Mouse (Mus musculus) hindbrain, embryonic 15.5 days (tissue): ENCODE data around the gene Rfc5. TPM values are rescaled to one million over a fixed set of nuclear protein-coding genes. Genes with fewer than 3 reads are reported as not detected.
"Not testable (repeated sequence)": the region's sequence is repeated elsewhere in the genome, so short reads cannot be mapped to it uniquely, and the experiment has no call there.

Experiments used
- ATAC-seq: fragments of 200-750 bp; cut with Nextera tagmentation; 2 replicates; pipeline ENCODE4 v1.8.0; 2017; ENCODE audit warnings: low read depth, moderate number of reproducible peaks, moderate TSS enrichment; ENCODE audit not compliant: low FRiP score
- H3K27ac ChIP-seq: fragments of 300-500 bp; sonication (generic); replicated peaks from 2 replicates; pipeline ENCODE4 v1.5.1; 2015; ENCODE audit warnings: mild to moderate bottlenecking, inconsistent platforms
- H3K27me3 ChIP-seq: fragments of 300-500 bp; sonication (generic); 2 replicates; pipeline ENCODE4 v1.6.1; 2015; ENCODE audit warnings: control low read depth, inconsistent platforms
- H3K36me3 ChIP-seq: fragments of 300-500 bp; sonication (generic); 2 replicates; pipeline ENCODE4 v1.6.1; 2015; ENCODE audit warnings: control low read depth, inconsistent platforms
- H3K4me1 ChIP-seq: fragments of 300-500 bp; sonication (generic); replicated peaks from 2 replicates; pipeline ENCODE4 v1.6.1; 2015; ENCODE audit warnings: control low read depth, inconsistent platforms
- H3K4me2 ChIP-seq: fragments of 300-500 bp; sonication (generic); 2 replicates; pipeline ENCODE4 v1.6.1; 2015; ENCODE audit warnings: moderate library complexity, mild to moderate bottlenecking, inconsistent platforms
- H3K4me3 ChIP-seq: fragments of 300-500 bp; sonication (generic); 2 replicates; pipeline ENCODE4 v1.5.1; 2015; ENCODE audit warnings: mild to moderate bottlenecking, inconsistent platforms
- H3K9ac ChIP-seq: fragments of 300-500 bp; sonication (generic); 2 replicates; pipeline ENCODE4 v1.6.1; 2015; ENCODE audit warnings: inconsistent platforms
- H3K9me3 ChIP-seq: fragments of 300-500 bp; sonication (generic); 2 replicates; pipeline ENCODE4 v1.6.1; 2016; ENCODE audit warnings: control low read depth, inconsistent platforms
- WGBS: fragments of 180-500 bp; shearing (Covaris S2); methylation state at CpG from one replicate; pipeline ENCODE4 v1.1.7; 2015; 5-methylcytosine and 5-hydroxymethylcytosine counted together
- polyA plus RNA-seq: library from polyadenylated mRNA; unstranded; fragments of >200 nt; fragmentation: Nextera tagmentation; extraction: Ambion mirVana; gene quantifications from 2 replicates; pipeline ENCODE4 v1.2.1, GENCODE M21; 2015

Gene Rfc5
- polyA plus RNA-seq, 1 experiment from 2014 or later = 30.2 TPM

- Histone ChIP-seq H3K4me3 (no peak overlapping the region), H3K9ac (no peak overlapping the region), H3K36me3 (no peaks in the 10 kb centered on the region), H3K9me3 (no peaks in the 10 kb centered on the region), H3K27ac (no peak overlapping the region), H3K27me3 (no peaks in the 10 kb centered on the region), H3K4me1 (no peaks in the 10 kb centered on the region), H3K4me2 (no peak overlapping the region)
- no peak for ATAC-seq
- 40% methylated on average over 4 of the region's 5 CpGs for WGBS
Observed at GRCm38 (mm10) chr5:117398007-117398550, 9.2 kb upstream of the Rfc5 start.

GRCm38 (mm10) chr5:117397371-117397770 lies 8.5 kb upstream of the Rfc5 start:
- Histone ChIP-seq H3K4me1 (no peaks in the 10 kb centered on the region), H3K4me3 (no peak overlapping the region), H3K9ac (no peak overlapping the region), H3K27me3 (no peaks in the 10 kb centered on the region), H3K27ac (no peak overlapping the region), H3K9me3 (no peaks in the 10 kb centered on the region), H3K36me3 (no peaks in the 10 kb centered on the region), H3K4me2 (no peak overlapping the region)
- 84% methylated on average over 6 of the region's 6 CpGs for WGBS
- ATAC-seq = no peak

GRCm38 (mm10) chr5:117396596-117397014 lies 7.8 kb upstream of the Rfc5 start:
- no peaks in the 10 kb centered on the region for H3K27me3 ChIP-seq
- no peak overlapping the region for H3K4me2 ChIP-seq
- no peaks in the 10 kb centered on the region for H3K4me1 ChIP-seq
- no peaks in the 10 kb centered on the region for H3K36me3 ChIP-seq
- WGBS = 56% methylated on average over 6 of the region's 6 CpGs
- H3K9me3 ChIP-seq = no peaks in the 10 kb centered on the region
- H3K27ac ChIP-seq = no peak overlapping the region
- H3K4me3 ChIP-seq = no peak overlapping the region
- no peak overlapping the region for H3K9ac ChIP-seq
- no peak for ATAC-seq

GRCm38 (mm10) chr5:117395834-117396233 lies 7.0 kb upstream of the Rfc5 start:
- Histone ChIP-seq H3K4me1 (no peaks in the 10 kb centered on the region), H3K9me3 (no peaks in the 10 kb centered on the region), H3K4me2 (no peak overlapping the region), H3K27ac (no peak overlapping the region), H3K4me3 (no peak overlapping the region), H3K36me3 (no peaks in the 10 kb centered on the region), H3K27me3 (no peaks in the 10 kb centered on the region), H3K9ac (no peak overlapping the region)
- no peak for ATAC-seq
- 90% methylated on average over 5 of the region's 5 CpGs for WGBS

GRCm38 (mm10) chr5:117390895-117391294 lies 2.0 kb upstream of the Rfc5 start:
- H3K4me2 ChIP-seq = no peak overlapping the region
- H3K36me3 ChIP-seq = no peaks in the 10 kb centered on the region
- H3K27me3 ChIP-seq = no peaks in the 10 kb centered on the region
- no peak overlapping the region for H3K4me3 ChIP-seq
- peaks cover 15% of the 10 kb centered on the region for H3K4me1 ChIP-seq
- no peak overlapping the region for H3K9ac ChIP-seq
- ATAC-seq = no peak
- no peaks in the 10 kb centered on the region for H3K9me3 ChIP-seq
- no peak overlapping the region for H3K27ac ChIP-seq
- 88% methylated on average over 1 of the region's 1 CpGs for WGBS

GRCm38 (mm10) chr5:117388296-117388751 lies 523 bp downstream of the Rfc5 start:
- peaks cover 15% of the 10 kb centered on the region for H3K4me1 ChIP-seq
- no peaks in the 10 kb centered on the region for H3K9me3 ChIP-seq
- no peaks in the 10 kb centered on the region for H3K27me3 ChIP-seq
- H3K9ac ChIP-seq = peak overlapping the region; percentile 80
- H3K27ac ChIP-seq = peak overlapping the region; percentile 76
- H3K36me3 ChIP-seq = peaks cover 22% of the 10 kb centered on the region
- peak overlapping the region; percentile 80 for H3K4me2 ChIP-seq
- 13% methylated on average over 16 of the region's 16 CpGs for WGBS
- H3K4me3 ChIP-seq = peak overlapping the region; percentile 92
- ATAC-seq = no peak

GRCm38 (mm10) chr5:117383198-117383597 lies 5.6 kb downstream of the Rfc5 start:
- Histone ChIP-seq H3K27ac (no peak overlapping the region), H3K4me1 (peaks cover 10% of the 10 kb centered on the region), H3K36me3 (peaks cover 49% of the 10 kb centered on the region), H3K9ac (no peak overlapping the region), H3K4me3 (no peak overlapping the region), H3K9me3 (no peaks in the 10 kb centered on the region), H3K27me3 (no peaks in the 10 kb centered on the region), H3K4me2 (no peak overlapping the region)
- no peak for ATAC-seq
- WGBS = 73% methylated on average over 12 of the region's 12 CpGs

- no peaks in the 10 kb centered on the region for H3K27me3 ChIP-seq
- H3K36me3 ChIP-seq = peaks cover 50% of the 10 kb centered on the region
- no peak overlapping the region for H3K27ac ChIP-seq
- WGBS = 75% methylated on average over 7 of the region's 7 CpGs
- H3K9me3 ChIP-seq = no peaks in the 10 kb centered on the region
- H3K4me1 ChIP-seq = no peaks in the 10 kb centered on the region
- H3K4me3 ChIP-seq = no peak overlapping the region
- no peak for ATAC-seq
- no peak overlapping the region for H3K9ac ChIP-seq
- no peak overlapping the region for H3K4me2 ChIP-seq
Observed at GRCm38 (mm10) chr5:117381785-117382184, 7.1 kb downstream of the Rfc5 start.

- WGBS = 87% methylated on average over 4 of the region's 4 CpGs
- Histone ChIP-seq H3K9me3 (no peaks in the 10 kb centered on the region), H3K4me2 (no peak overlapping the region), H3K4me3 (no peak overlapping the region), H3K36me3 (peaks cover 60% of the 10 kb centered on the region), H3K4me1 (no peaks in the 10 kb centered on the region), H3K27ac (no peak overlapping the region), H3K27me3 (no peaks in the 10 kb centered on the region), H3K9ac (no peak overlapping the region)
- no peak for ATAC-seq
Observed at GRCm38 (mm10) chr5:117380199-117380598, 8.6 kb downstream of the Rfc5 start.

GRCm38 (mm10) chr5:117377731-117378130 lies 11.1 kb downstream of the Rfc5 start:
- H3K9ac ChIP-seq, H3K27ac ChIP-seq, H3K27me3 ChIP-seq, ATAC-seq, H3K4me1 ChIP-seq, H3K4me3 ChIP-seq, H3K9me3 ChIP-seq, H3K4me2 ChIP-seq: not testable (repeated sequence)
- peaks cover 57% of the 10 kb centered on the region for H3K36me3 ChIP-seq
- WGBS = 93% methylated on average over 14 of the region's 14 CpGs

- Histone ChIP-seq H3K36me3 (peaks cover 69% of the 10 kb centered on the region), H3K4me2 (no peak overlapping the region), H3K9me3 (no peaks in the 10 kb centered on the region), H3K27me3 (no peaks in the 10 kb centered on the region), H3K4me3 (no peak overlapping the region), H3K4me1 (no peaks in the 10 kb centered on the region), H3K27ac (no peak overlapping the region), H3K9ac (no peak overlapping the region)
- ATAC-seq = no peak
- 77% methylated on average over 11 of the region's 11 CpGs for WGBS
Observed at GRCm38 (mm10) chr5:117376331-117376761, 12.5 kb downstream of the Rfc5 start.

- no peak for ATAC-seq
- Histone ChIP-seq H3K36me3 (peaks cover 64% of the 10 kb centered on the region), H3K4me2 (no peak overlapping the region), H3K27ac (no peak overlapping the region), H3K4me3 (no peak overlapping the region), H3K4me1 (no peaks in the 10 kb centered on the region), H3K9me3 (no peaks in the 10 kb centered on the region), H3K27me3 (no peaks in the 10 kb centered on the region), H3K9ac (no peak overlapping the region)
- 93% methylated on average over 7 of the region's 7 CpGs for WGBS
Observed at GRCm38 (mm10) chr5:117374372-117375049, 14.3 kb downstream of the Rfc5 start.
